Mouse (Mus musculus) neural tube, postnatal 0 days (tissue): ENCODE results near the gene Gdi1. TPM values are rescaled to one million over a fixed set of nuclear protein-coding genes. Genes with fewer than 3 reads are reported as not detected.

Experiments used
- microRNA-seq: library from miRNA; unstranded; fragments of <30 nt; microRNA quantifications from one replicate; pipeline ENCODE4, GENCODE M21; 2016
- polyA plus RNA-seq: library from polyadenylated mRNA; unstranded; fragments of >200 nt; fragmentation: Nextera tagmentation; extraction: Ambion mirVana; gene quantifications from 2 replicates; pipeline ENCODE4 v1.2.1, GENCODE M21; 2015

Gene Gdi1
- 703 and 737 TPM in 2 replicates for polyA plus RNA-seq

GRCm38 (mm10) chrX:74304867-74305700 lies at the start of gene Gdi1:
Gdi1 (plus strand) TSS chrX:74304998.

GRCm38 (mm10) chrX:74270062-74270901 lies 34.5 kb upstream of the Gdi1 start, which contains the start of gene Rpl10:
Rpl10 (plus strand) TSS chrX:74270812.

GRCm38 (mm10) chrX:74281732-74282394 lies 22.9 kb upstream of the Gdi1 start, which contains the start of the genes Taz and Dnase1l1:
Taz (plus strand) TSS chrX:74281912.
Dnase1l1 (minus strand) TSS chrX:74282337.

GRCm38 (mm10) chrX:74296538-74297448 lies 8.0 kb upstream of the Gdi1 start, which contains the start of gene Atp6ap1:
Atp6ap1 (plus strand) TSS chrX:74297097.

GRCm38 (mm10) chrX:74312540-74313464 lies 8.0 kb downstream of the Gdi1 start, which contains the start of gene Fam50a:
Fam50a (plus strand) TSS chrX:74313033.

GRCm38 (mm10) chrX:74328725-74329161 lies 23.9 kb downstream of the Gdi1 start, which contains the start of gene Plxna3:
Plxna3 (plus strand) TSS chrX:74329066.

GRCm38 (mm10) chrX:74353467-74353770 lies 48.6 kb downstream of the Gdi1 start, which contains the start of gene Lage3:
Lage3 (minus strand) TSS chrX:74353618.

Small RNA genes within 50 kb of the gene (microRNA-seq; reads per million reads assigned to microRNA genes)
- gene Mir7091 = not detected
- gene Mir7092 = not detected

Other genes starting within 250 kb of the Gdi1 start
- not detected in 2 replicates for gene Opn1mw, start 177.5 kb upstream of the Gdi1 start, polyA plus RNA-seq
- 10.4 and 12.3 TPM in 2 replicates for gene Mecp2, start 169.6 kb upstream of the Gdi1 start, polyA plus RNA-seq
- not detected in 2 replicates for gene Tex28, start 137.2 kb upstream of the Gdi1 start, polyA plus RNA-seq
- gene Tktl1, start 127.7 kb upstream of the Gdi1 start, polyA plus RNA-seq = 0.06 and 0.11 TPM in 2 replicates
- gene Flna, start 55.2 kb upstream of the Gdi1 start, polyA plus RNA-seq = 43.8 and 61.0 TPM in 2 replicates
- gene Emd, start 50.3 kb upstream of the Gdi1 start, polyA plus RNA-seq = 14.8 and 19.3 TPM in 2 replicates
- 381 and 413 TPM in 2 replicates for gene Rpl10, start 34.2 kb upstream of the Gdi1 start, polyA plus RNA-seq
- gene Taz, start 23.1 kb upstream of the Gdi1 start, polyA plus RNA-seq = 71.7 and 76.5 TPM in 2 replicates
- gene Dnase1l1, start 22.7 kb upstream of the Gdi1 start, polyA plus RNA-seq = 4.8 and 6.5 TPM in 2 replicates
- 288 and 316 TPM in 2 replicates for gene Atp6ap1, start 7.9 kb upstream of the Gdi1 start, polyA plus RNA-seq
- gene Fam50a, start 8.0 kb downstream of the Gdi1 start, polyA plus RNA-seq = 50.7 and 58.8 TPM in 2 replicates
- gene Plxna3, start 24.1 kb downstream of the Gdi1 start, polyA plus RNA-seq = 17.0 and 25.9 TPM in 2 replicates
- 84.2 and 99.7 TPM in 2 replicates for gene Lage3, start 48.6 kb downstream of the Gdi1 start, polyA plus RNA-seq
- gene Ubl4a, start 68.2 kb downstream of the Gdi1 start, polyA plus RNA-seq = 62.6 and 63.8 TPM in 2 replicates
- 7.3 TPM in 2 replicates for gene Slc10a3, start 68.4 kb downstream of the Gdi1 start, polyA plus RNA-seq
- 29.6 and 32.1 TPM in 2 replicates for gene Fam3a, start 88.3 kb downstream of the Gdi1 start, polyA plus RNA-seq
- gene Ikbkg, start 88.3 kb downstream of the Gdi1 start, polyA plus RNA-seq = 9.5 and 9.7 TPM in 2 replicates
- gene G6pdx, start 124.2 kb downstream of the Gdi1 start, polyA plus RNA-seq = 38.9 and 41.4 TPM in 2 replicates
- not detected in 2 replicates for gene Gm6880, start 176.4 kb downstream of the Gdi1 start, polyA plus RNA-seq